Mouse (Mus musculus): Measurements from ENCODE around the gene Foxc1. TPM values are rescaled to one million over a fixed set of nuclear protein-coding genes. Genes with fewer than 3 reads are reported as not detected.

The Foxc1 gene
- total RNA-seq, 2 experiments from 2014 or later, result 9.3 to 9.4 TPM

DNA sequence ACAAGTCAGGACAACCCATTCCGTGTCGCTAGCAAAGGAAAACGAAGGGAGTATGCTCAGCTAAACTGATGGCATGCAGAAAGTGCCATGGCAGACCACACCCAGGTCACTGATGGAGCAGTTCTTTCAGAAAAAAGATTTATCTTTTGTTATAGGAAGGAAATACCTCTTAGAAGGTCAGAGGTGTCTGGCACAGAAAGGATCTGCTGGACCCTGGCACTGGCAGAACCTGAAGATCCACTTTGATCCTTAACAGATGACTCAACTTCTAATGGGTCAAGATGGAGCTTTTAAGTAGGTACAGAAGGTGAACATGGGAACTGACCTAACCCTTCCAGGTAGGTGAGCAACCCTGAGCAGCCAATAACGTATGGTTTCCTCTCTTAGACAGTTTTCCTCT lies 29.4 kb downstream of the Foxc1 start:
- no peak for DNase-seq

DNA sequence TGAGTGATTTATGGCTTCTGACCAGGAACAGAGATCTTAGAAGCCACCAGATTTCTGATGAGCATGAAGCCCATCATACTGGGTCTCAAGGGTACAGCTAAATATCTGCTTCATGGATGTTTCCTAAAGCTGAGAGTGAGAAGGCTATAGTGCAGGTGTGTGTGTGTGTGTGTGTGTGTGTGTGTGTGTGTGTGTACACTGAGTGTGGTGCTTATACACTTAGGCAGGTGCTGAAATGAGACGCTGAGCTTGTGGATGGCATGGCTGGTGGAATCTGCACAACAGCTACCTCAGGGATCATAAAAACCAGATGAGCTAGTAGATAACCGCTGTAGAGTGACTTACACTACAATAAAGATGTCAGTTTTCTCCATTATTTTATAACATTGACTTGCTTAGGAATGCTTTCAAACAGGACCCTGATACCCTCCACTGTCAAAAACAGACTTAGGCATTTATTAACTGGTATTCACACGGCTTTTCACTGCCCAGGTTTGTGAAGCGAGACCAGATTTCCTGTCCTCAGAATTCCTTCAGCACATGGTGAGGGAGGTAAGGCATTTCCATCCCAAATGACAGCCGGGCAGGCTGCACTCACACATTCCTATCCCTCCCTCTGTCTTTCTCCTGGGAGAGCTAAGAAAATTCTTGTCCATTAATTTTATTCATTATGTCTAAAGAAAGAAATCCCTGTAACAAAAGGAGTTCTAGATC lies 43.0 kb downstream of the Foxc1 start:
- DNase-seq, result no peak

- no peak for DNase-seq
These were observed 47.1 kb downstream of the Foxc1 start for GRCm38 (mm10) chr13:31853564-31853963.

- DNase-seq, result no peak
These were observed 47.6 kb downstream of the Foxc1 start for GRCm38 (mm10) chr13:31854000-31854399.

- no peak for DNase-seq
These were observed 53.8 kb downstream of the Foxc1 start for GRCm38 (mm10) chr13:31860200-31860599.

Other genes starting within 250 kb of the Foxc1 start
- gene A530084C06Rik, start 247.3 kb upstream of the Foxc1 start, total RNA-seq (2021), result not detected
- not detected for gene Foxf2, start 180.8 kb upstream of the Foxc1 start, total RNA-seq (2021)